Mouse (Mus musculus) heart, embryonic 15.5 days (tissue): ENCODE measurements around the gene Apoa2. TPM values are rescaled to one million over a fixed set of nuclear protein-coding genes. Genes with fewer than 3 reads are reported as not detected.
A peak's percentile ranks its signal among the peaks of the same experiment; 100 is the strongest.

Source experiments
- ATAC-seq: fragments of 200-750 bp; cut with Nextera tagmentation; replicated peaks from 2 replicates; pipeline ENCODE4 v1.8.0; 2017; ENCODE audit warnings: low read depth, moderate TSS enrichment; ENCODE audit not compliant: insufficient number of reproducible peaks, insufficient read depth, low FRiP score
- H3K27ac ChIP-seq: fragments of 300-500 bp; sonication (generic); 2 replicates; pipeline ENCODE4 v1.5.1; 2015; ENCODE audit warnings: mild to moderate bottlenecking, inconsistent platforms
- H3K27me3 ChIP-seq: fragments of 300-500 bp; sonication (generic); 2 replicates; pipeline ENCODE4 v1.6.1; 2015; ENCODE audit warnings: inconsistent platforms
- H3K36me3 ChIP-seq: fragments of 300-500 bp; sonication (generic); 2 replicates; pipeline ENCODE4 v1.6.1; 2015; ENCODE audit warnings: mild to moderate bottlenecking, inconsistent platforms
- H3K4me1 ChIP-seq: fragments of 300-500 bp; sonication (generic); replicated peaks from 2 replicates; pipeline ENCODE4 v1.6.1; 2015; ENCODE audit warnings: inconsistent platforms
- H3K4me2 ChIP-seq: fragments of 300-500 bp; sonication (generic); 2 replicates; pipeline ENCODE4 v1.6.1; 2015; ENCODE audit warnings: inconsistent platforms, mild to moderate bottlenecking, moderate library complexity
- H3K4me3 ChIP-seq: fragments of 300-500 bp; sonication (generic); 2 replicates; pipeline ENCODE4 v1.5.1; 2015; ENCODE audit warnings: mild to moderate bottlenecking, inconsistent platforms
- H3K9ac ChIP-seq: fragments of 300-500 bp; sonication (generic); 2 replicates; pipeline ENCODE4 v1.6.1; 2015; ENCODE audit warnings: mild to moderate bottlenecking, inconsistent platforms
- H3K9me3 ChIP-seq: fragments of 300-500 bp; sonication (generic); replicated peaks from 2 replicates; pipeline ENCODE4 v1.6.1; 2016; ENCODE audit warnings: inconsistent platforms
- WGBS: fragments of 180-500 bp; shearing (Covaris S2); methylation state at CpG from one replicate; pipeline ENCODE4 v1.1.7; 2015; ENCODE audit warnings: mixed read lengths; 5-methylcytosine and 5-hydroxymethylcytosine counted together
- polyA plus RNA-seq: library from polyadenylated mRNA; unstranded; fragments of >200 nt; fragmentation: Nextera tagmentation; extraction: Ambion mirVana; gene quantifications from 2 replicates; pipeline ENCODE4 v1.2.1, GENCODE M21; 2015

Apoa2 gene
- 9.2 and 43.9 TPM in 2 replicates for polyA plus RNA-seq

DNA sequence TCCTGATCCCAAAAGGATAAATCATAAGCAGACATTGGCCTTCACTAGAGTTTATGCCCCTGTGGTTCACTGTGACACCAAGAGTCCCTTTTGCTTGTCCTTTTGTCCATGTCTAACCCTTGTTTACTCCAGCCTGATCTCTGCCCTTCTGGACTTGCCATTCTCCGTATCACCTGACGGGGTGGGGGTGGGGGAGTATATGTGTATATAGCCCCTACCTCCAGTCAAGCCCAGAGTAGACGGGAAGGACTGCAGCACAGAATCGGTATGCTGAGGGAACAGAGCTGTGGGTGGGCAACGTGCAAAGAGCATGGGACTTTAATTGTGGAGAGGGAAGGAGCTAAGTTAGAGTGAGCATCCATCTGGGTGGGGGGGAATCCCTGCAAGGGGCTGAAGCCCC lies at the start of gene Apoa2:
TSS of gene Apoa2 (plus strand) at position 198 of the 400 bp plus-strand sequence.
- WGBS, result 76% methylated on average over 5 of the region's 5 CpGs
- Histone ChIP-seq H3K9me3 (no peaks in the 10 kb centered on the region), H3K36me3 (peaks cover 4% of the 10 kb centered on the region; the same call in 1 of the 2 replicates), H3K4me1 (peaks cover 15% of the 10 kb centered on the region), H3K27ac (0 out of 2 replicates have a peak within 1 kb of the TSS, but pooled peaks have one; percentile 5), H3K4me2 (no peak within 1 kb of the TSS), H3K9ac (no peak within 1 kb of the TSS), H3K4me3 (no peak within 1 kb of the TSS), H3K27me3 (no peaks in the 10 kb centered on the region)
- no peak for ATAC-seq

GRCm38 (mm10) chr1:171179487-171180171 lies 45.2 kb upstream of the Apoa2 start:
- Histone ChIP-seq H3K4me3 (no peak overlapping the region), H3K36me3 (no peaks in the 10 kb centered on the region), H3K4me1 (peaks cover 19% of the 10 kb centered on the region), H3K27ac (0 out of 2 replicates have a peak overlapping the region, but pooled peaks have one; percentile 26), H3K9me3 (no peaks in the 10 kb centered on the region), H3K9ac (no peak overlapping the region), H3K27me3 (no peaks in the 10 kb centered on the region), H3K4me2 (no peak overlapping the region)
- 0 out of 2 replicates have a peak, but pooled peaks have one; percentile 45 for ATAC-seq
- WGBS, result 56% methylated on average over 5 of the region's 5 CpGs

DNA sequence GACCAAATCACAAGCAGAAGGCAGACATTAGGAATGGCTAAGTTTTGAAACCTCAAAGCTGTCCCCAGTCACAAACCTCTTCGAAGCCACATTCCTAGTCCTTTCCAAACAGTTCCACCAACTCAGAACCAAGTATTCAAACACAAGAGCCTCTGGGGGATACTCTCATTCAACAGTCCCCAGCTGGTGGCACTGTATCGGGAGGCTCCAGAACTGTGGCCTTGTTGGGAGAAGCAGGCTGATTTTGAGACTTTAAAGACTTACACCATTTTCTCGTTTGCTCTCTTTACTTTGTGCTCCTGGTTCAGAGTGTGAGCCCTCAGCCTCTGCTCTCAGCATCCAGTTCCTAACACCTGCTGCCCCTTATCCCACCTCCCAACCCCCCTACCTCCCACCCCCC lies 41.8 kb upstream of the Apoa2 start:
- Histone ChIP-seq H3K4me2 (no peak overlapping the region), H3K4me1 (peaks cover 38% of the 10 kb centered on the region), H3K27me3 (no peaks in the 10 kb centered on the region), H3K9me3 (no peaks in the 10 kb centered on the region), H3K27ac (peak overlapping the region; percentile 82; the same call in 1 of the 2 replicates), H3K9ac (no peak overlapping the region), H3K4me3 (no peak overlapping the region), H3K36me3 (no peaks in the 10 kb centered on the region)
- 86% methylated on average over 3 of the region's 3 CpGs for WGBS
- ATAC-seq, result no peak

GRCm38 (mm10) chr1:171183620-171184019 lies 41.2 kb upstream of the Apoa2 start:
- 35% methylated on average over 3 of the region's 3 CpGs for WGBS
- no peaks in the 10 kb centered on the region for H3K36me3 ChIP-seq
- peaks cover 44% of the 10 kb centered on the region for H3K4me1 ChIP-seq
- H3K4me3 ChIP-seq, result no peak overlapping the region
- H3K27me3 ChIP-seq, result no peaks in the 10 kb centered on the region
- no peak overlapping the region for H3K9ac ChIP-seq
- ATAC-seq, result peak; percentile 67
- H3K4me2 ChIP-seq, result peak overlapping the region; percentile 24
- peak overlapping the region; percentile 82 for H3K27ac ChIP-seq
- no peaks in the 10 kb centered on the region for H3K9me3 ChIP-seq

- Histone ChIP-seq H3K9me3 (no peaks in the 10 kb centered on the region), H3K9ac (no peak overlapping the region), H3K4me1 (peaks cover 51% of the 10 kb centered on the region), H3K36me3 (no peaks in the 10 kb centered on the region), H3K4me2 (0 out of 2 replicates have a peak overlapping the region, but pooled peaks have one; percentile 24), H3K4me3 (no peak overlapping the region), H3K27me3 (no peaks in the 10 kb centered on the region), H3K27ac (peak overlapping the region; percentile 82)
- 54% methylated on average over 7 of the region's 7 CpGs for WGBS
- ATAC-seq, result no peak
Observed at GRCm38 (mm10) chr1:171184314-171184713, 40.5 kb upstream of the Apoa2 start.

DNA sequence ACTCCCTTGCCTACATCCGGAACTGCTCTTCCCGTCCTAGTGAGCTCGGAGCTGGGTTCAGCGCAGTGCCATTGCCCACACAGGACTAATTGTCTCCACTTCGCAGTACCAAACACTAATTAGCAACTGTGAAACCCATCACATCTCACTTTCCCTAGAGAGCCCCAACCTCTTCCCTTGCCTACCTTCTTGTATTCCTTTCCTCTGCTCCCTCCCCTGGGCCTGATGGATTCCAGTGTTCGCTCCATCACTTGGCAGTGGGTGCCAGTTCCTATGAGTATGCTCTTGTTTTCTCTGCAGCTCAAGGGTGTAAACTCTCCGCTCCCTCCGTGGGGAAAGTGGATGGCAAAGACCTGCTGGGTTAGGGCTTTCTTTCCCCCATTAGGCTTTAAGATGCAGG lies 39.2 kb upstream of the Apoa2 start:
- WGBS, result 61% methylated on average over 8 of the region's 8 CpGs
- no peak for ATAC-seq
- no peaks in the 10 kb centered on the region for H3K27me3 ChIP-seq
- H3K4me1 ChIP-seq, result peaks cover 49% of the 10 kb centered on the region
- no peak overlapping the region for H3K9ac ChIP-seq
- peak overlapping the region; percentile 66 for H3K27ac ChIP-seq
- no peak overlapping the region for H3K4me3 ChIP-seq
- no peak overlapping the region for H3K4me2 ChIP-seq
- no peaks in the 10 kb centered on the region for H3K36me3 ChIP-seq
- no peaks in the 10 kb centered on the region for H3K9me3 ChIP-seq

- no peaks in the 10 kb centered on the region for H3K36me3 ChIP-seq
- H3K9me3 ChIP-seq, result no peaks in the 10 kb centered on the region
- peaks cover 57% of the 10 kb centered on the region for H3K4me1 ChIP-seq
- no peak overlapping the region for H3K4me2 ChIP-seq
- no peak for ATAC-seq
- 68% methylated on average over 13 of the region's 13 CpGs for WGBS
- H3K9ac ChIP-seq, result no peak overlapping the region
- no peaks in the 10 kb centered on the region; the same call in 1 of the 2 replicates for H3K27me3 ChIP-seq
- no peak overlapping the region for H3K4me3 ChIP-seq
- peak overlapping the region; percentile 95 for H3K27ac ChIP-seq
Observed at GRCm38 (mm10) chr1:171187851-171188700, 36.8 kb upstream of the Apoa2 start.

DNA sequence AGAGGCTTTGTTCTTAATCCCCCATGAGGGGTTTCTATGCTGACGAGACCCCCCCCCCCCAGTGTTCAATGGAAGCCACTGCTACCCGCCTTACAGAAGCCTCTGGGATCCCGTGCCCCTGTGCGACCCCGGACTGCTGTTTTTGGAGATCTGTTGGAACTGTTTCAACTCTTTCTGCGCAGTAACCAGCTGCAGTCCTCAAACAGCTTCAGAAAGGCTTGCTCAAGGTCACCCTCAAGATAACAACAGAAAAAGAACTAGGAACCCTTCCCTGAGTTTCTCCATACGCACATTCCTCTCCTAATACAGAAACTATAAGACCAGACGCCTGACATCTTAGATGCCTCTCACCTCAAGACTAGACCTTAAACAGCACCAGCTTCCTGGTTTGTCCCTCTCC lies 35.8 kb upstream of the Apoa2 start:
- peaks cover 60% of the 10 kb centered on the region for H3K4me1 ChIP-seq
- WGBS, result 9% methylated on average over 8 of the region's 8 CpGs
- H3K4me2 ChIP-seq, result peak overlapping the region; percentile 51
- no peak overlapping the region for H3K4me3 ChIP-seq
- peak; percentile 71 for ATAC-seq
- no peaks in the 10 kb centered on the region; the same call in 1 of the 2 replicates for H3K27me3 ChIP-seq
- H3K9me3 ChIP-seq, result no peaks in the 10 kb centered on the region
- H3K36me3 ChIP-seq, result no peaks in the 10 kb centered on the region
- peak overlapping the region; percentile 44 for H3K9ac ChIP-seq
- H3K27ac ChIP-seq, result peak overlapping the region; percentile 95

- Histone ChIP-seq H3K4me1 (peaks cover 61% of the 10 kb centered on the region), H3K27ac (peak overlapping the region; percentile 95), H3K36me3 (no peaks in the 10 kb centered on the region), H3K4me2 (peak overlapping the region; percentile 51), H3K9ac (peak overlapping the region; percentile 44), H3K9me3 (no peaks in the 10 kb centered on the region), H3K4me3 (no peak overlapping the region; the same call in 1 of the 2 replicates), H3K27me3 (no peaks in the 10 kb centered on the region; the same call in 1 of the 2 replicates)
- 39% methylated on average over 14 of the region's 14 CpGs for WGBS
- peak; percentile 89 for ATAC-seq
Observed at GRCm38 (mm10) chr1:171189476-171190114, 35.3 kb upstream of the Apoa2 start.

- ATAC-seq, result no peak
- H3K9me3 ChIP-seq, result no peaks in the 10 kb centered on the region
- 96% methylated on average over 9 of the region's 9 CpGs for WGBS
- no peak overlapping the region for H3K4me2 ChIP-seq
- no peak overlapping the region for H3K4me3 ChIP-seq
- peaks cover 8% of the 10 kb centered on the region for H3K27me3 ChIP-seq
- H3K4me1 ChIP-seq, result peaks cover 63% of the 10 kb centered on the region
- peak overlapping the region; percentile 95; the same call in 1 of the 2 replicates for H3K27ac ChIP-seq
- no peak overlapping the region for H3K9ac ChIP-seq
- no peaks in the 10 kb centered on the region for H3K36me3 ChIP-seq
Observed at GRCm38 (mm10) chr1:171190832-171191231, 34.0 kb upstream of the Apoa2 start.

- Histone ChIP-seq H3K4me1 (peaks cover 59% of the 10 kb centered on the region), H3K4me2 (peak overlapping the region; percentile 87; the same call in 1 of the 2 replicates), H3K27ac (no peak overlapping the region), H3K4me3 (no peak overlapping the region), H3K36me3 (no peaks in the 10 kb centered on the region), H3K9ac (no peak overlapping the region), H3K27me3 (peaks cover 11% of the 10 kb centered on the region), H3K9me3 (no peaks in the 10 kb centered on the region)
- WGBS, result 56% methylated on average over 10 of the region's 10 CpGs
- ATAC-seq, result no peak
Observed at GRCm38 (mm10) chr1:171192283-171192682, 32.6 kb upstream of the Apoa2 start.
